Mouse (Mus musculus) B cell, adult 62 days (primary cell): Measurements from ENCODE around the gene Tanc1. TPM values are rescaled to one million over a fixed set of nuclear protein-coding genes. Genes with fewer than 3 reads are reported as not detected.

Experiments
- total RNA-seq: library from RNA; stranded (reverse); gene quantifications from 4 replicates; pipeline ENCODE4 v1.2.4, GENCODE M21; 2023

Tanc1 gene
- total RNA-seq = 0.81 to 1.8 TPM (median 1.3 TPM) in 4 replicates

GRCm38 (mm10) chr2:59611831-59612732 lies at the start of gene Tanc1:
Tanc1 (plus strand) TSS chr2:59612042.

DNA sequence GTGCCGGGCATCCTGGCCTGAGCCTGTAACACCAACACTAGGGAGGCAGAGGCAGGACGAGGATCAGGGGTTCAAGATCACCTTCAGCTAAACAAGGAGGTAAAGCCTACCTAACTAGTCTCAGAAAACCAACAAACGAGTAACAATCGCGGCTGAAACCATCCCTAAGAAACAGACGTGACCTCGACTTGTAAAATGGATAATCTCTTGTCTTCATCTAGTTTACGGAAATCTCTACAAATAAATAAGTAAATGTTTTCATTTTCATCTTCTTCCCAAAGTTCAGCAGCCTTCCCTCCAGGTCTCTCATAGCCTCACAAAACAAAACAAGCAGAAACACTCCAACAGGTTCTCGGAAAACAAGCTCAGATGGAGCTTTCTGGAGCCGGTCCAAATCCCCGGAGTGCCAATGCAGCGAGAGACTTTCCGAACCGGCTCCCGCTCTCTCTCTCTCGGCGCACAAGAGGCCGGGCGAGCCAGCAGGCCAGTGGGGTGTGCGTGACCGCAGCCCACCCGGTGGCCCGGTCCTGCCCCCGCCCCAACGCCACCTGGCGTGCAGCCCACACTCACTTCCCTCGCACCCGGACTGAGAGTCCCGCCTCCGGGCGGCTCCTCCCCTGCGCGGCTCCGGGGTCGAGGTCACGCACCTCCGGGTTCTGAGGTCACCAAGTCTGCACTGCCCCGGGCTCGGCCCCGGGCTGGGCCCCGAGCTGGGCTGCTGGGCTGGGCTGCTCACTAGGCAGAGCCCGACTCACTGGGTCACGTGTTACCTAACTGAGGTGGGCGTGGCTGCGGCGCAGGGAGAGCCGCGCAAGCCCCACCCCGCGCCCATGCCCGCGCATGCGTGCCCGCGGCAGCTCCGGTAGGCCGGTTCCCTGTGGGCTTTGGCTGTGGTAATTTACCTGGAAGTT lies 270.2 kb downstream of the Tanc1 start, which contains the start of gene Wdsub1:
Gene Wdsub1 (minus strand): TSS at position 761 of the 911 bp plus-strand sequence.

Other genes with a start within 250 kb of the Tanc1 start
- gene Dapl1, start 127.4 kb upstream of the Tanc1 start, total RNA-seq = not detected in 4 replicates